Mouse (Mus musculus): ENCODE data around the gene Fcamr. TPM values are rescaled to one million over a fixed set of nuclear protein-coding genes. Genes with fewer than 3 reads are reported as not detected.

Gene Fcamr
- 0.47 and 0.62 TPM in 2 replicates for polyA plus RNA-seq (2012; rRNA removed; ENCODE audit: low replicate concordance)

DNA sequence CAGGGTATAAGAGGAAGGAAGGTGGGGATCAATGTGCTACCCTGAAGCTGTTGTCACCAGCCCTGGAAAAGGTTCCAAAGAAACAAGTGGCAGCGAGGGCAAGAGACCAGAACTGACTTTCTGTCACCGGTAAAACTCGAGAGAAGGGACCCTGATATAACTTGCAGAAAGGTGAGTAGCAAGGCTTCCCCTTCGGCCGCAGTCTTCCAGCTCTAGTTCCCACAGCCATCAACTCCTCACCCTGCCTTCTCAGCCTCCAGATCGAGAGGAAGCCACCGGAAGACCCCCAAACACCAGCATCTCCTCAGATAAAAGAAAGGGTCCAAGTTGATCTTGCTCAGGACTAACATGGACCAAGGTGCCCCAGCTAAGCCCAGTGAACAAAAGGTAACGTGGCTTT is at the start of gene Fcamr:
TSS of gene Fcamr (plus strand) at position 301 of the 400 bp plus-strand sequence.

DNA sequence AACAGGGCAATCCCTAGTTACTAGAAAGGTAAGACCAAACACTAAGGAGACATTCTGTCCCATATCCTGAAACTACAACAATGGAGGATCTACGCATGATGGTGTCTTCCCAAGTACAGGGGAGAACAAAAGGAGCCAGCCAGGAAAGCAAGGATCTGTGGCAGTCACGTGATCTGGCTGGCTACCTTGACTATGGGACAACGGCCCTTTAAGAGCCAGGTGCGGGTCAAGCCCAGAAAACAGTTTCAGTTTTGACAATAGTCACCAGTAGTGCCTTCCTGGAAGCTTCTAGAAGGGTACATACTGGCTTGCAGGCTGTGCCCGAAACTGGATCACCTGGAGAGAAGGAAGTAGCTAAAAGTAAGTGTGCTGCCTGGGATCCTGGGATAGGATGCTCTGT is 25.7 kb downstream of the Fcamr start, which contains the start of gene Pigr:
TSS of gene Pigr (plus strand) at position 237 of the 400 bp plus-strand sequence.

Other genes starting within 250 kb of the Fcamr start
- not detected in 2 replicates for gene Zp3r, start 171.3 kb upstream of the Fcamr start, polyA plus RNA-seq (2012; rRNA removed; ENCODE audit: low replicate concordance)
- gene C4bp, start 139.3 kb upstream of the Fcamr start, polyA plus RNA-seq (2012; rRNA removed; ENCODE audit: low replicate concordance), result 0.63 TPM in 1 of 2 replicates, not detected in the other
- gene Gm29427, start 85.1 kb upstream of the Fcamr start, polyA plus RNA-seq (2012; rRNA removed; ENCODE audit: low replicate concordance), result 0.26 TPM in 1 of 2 replicates, not detected in the other
- gene Yod1, start 83.6 kb upstream of the Fcamr start, polyA plus RNA-seq (2012; rRNA removed; ENCODE audit: low replicate concordance), result 2.0 and 2.2 TPM in 2 replicates
- 5.2 and 10.7 TPM in 2 replicates for gene Pfkfb2, start 71.6 kb upstream of the Fcamr start, polyA plus RNA-seq (2012; rRNA removed; ENCODE audit: low replicate concordance)
- 2.1 and 2.6 TPM in 2 replicates for gene AA986860, start 68.9 kb upstream of the Fcamr start, polyA plus RNA-seq (2012; rRNA removed; ENCODE audit: low replicate concordance)
- 0.47 and 0.91 TPM in 2 replicates for gene Pigr, start 25.8 kb downstream of the Fcamr start, polyA plus RNA-seq (2012; rRNA removed; ENCODE audit: low replicate concordance)
- gene Fcmr, start 64.8 kb downstream of the Fcamr start, polyA plus RNA-seq (2012; rRNA removed; ENCODE audit: low replicate concordance), result 115 and 291 TPM in 2 replicates
- not detected in 2 replicates for gene Il24, start 86.6 kb downstream of the Fcamr start, polyA plus RNA-seq (2012; rRNA removed; ENCODE audit: low replicate concordance)
- not detected in 2 replicates for gene Il20, start 110.5 kb downstream of the Fcamr start, polyA plus RNA-seq (2012; rRNA removed; ENCODE audit: low replicate concordance)
- gene Il19, start 139.2 kb downstream of the Fcamr start, polyA plus RNA-seq (2012; rRNA removed; ENCODE audit: low replicate concordance), result not detected in 2 replicates
- 0.29 and 0.68 TPM in 2 replicates for gene Il10, start 218.9 kb downstream of the Fcamr start, polyA plus RNA-seq (2012; rRNA removed; ENCODE audit: low replicate concordance)

Data from mammary gland, adult 2 months (tissue).